Mouse (Mus musculus): Measurements from ENCODE around the gene Txnip. TPM values are rescaled to one million over a fixed set of nuclear protein-coding genes. Genes with fewer than 3 reads are reported as not detected.

The Txnip gene
- polyA plus RNA-seq, 1 experiment from 2014 or later, result 57.9 TPM

DNA sequence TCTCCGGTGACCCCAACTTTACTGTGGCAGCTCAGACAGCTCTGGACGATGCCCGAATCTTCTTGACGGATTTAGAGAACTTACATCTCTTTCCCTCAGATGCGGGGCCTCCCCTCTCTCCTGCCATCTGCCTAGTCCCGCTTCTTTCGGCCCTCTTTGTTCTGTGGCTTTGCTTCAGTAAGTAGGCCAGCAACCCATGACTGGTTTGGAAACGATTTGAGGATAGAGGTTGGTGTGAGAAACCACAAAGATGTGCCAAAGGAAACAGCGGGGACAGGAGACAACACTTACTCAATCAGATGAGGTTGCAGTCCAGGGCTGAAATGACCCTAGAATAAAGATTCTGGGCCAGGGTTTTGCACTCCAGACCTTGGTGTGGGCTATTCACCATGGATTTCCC, 29.3 kb upstream of the Txnip start:
- no peak overlapping the region for H3K9ac ChIP-seq (ENCODE audit: low read length)
- H3K36me3 ChIP-seq (ENCODE audit: control insufficient read depth, insufficient read depth, low read length), result no peaks in the 10 kb centered on the region
- no peak overlapping the region for H3K4me2 ChIP-seq (ENCODE audit: low read depth, severe bottlenecking)
- H3K4me1 ChIP-seq (ENCODE audit: control insufficient read depth, insufficient read depth, low read length), result peaks cover 3% of the 10 kb centered on the region; the same call in 1 of the 2 replicates
- H3K27me3 ChIP-seq (ENCODE audit: control insufficient read depth, insufficient read depth, low read length), result peaks cover 18% of the 10 kb centered on the region
- ATAC-seq (ENCODE audit: insufficient number of reproducible peaks, low FRiP score, low TSS enrichment, low read depth) (no peak), DNase-seq (ENCODE audit: low spot score) (no peak)
- no peak overlapping the region for H3K4me3 ChIP-seq (ENCODE audit: low read depth, low read length)
- WGBS, result 52% methylated on average over 9 of the region's 9 CpGs
- no peak overlapping the region for H3K27ac ChIP-seq (replicated peaks; ENCODE audit: low read depth, low read length)
- no peaks in the 10 kb centered on the region for H3K9me3 ChIP-seq (ENCODE audit: control insufficient read depth, low read length)

DNA sequence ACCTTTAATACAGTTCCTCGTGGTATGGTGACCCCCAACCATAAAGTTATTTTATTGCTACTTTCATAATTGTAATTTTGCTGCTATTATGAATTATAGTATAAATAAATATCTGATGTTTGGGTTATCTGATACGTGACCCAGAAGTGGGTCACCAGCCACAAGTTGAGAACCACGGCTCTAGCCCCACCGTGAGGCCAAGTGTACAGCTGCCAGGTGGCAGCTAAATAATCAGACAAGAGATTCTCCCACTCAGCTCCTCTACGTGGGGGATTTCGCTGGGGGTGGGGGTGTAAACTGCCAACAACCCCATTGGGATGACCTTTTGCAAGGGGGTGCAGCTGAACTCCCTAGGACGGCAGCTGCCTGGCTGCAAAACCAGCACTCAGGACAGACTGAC, 25.7 kb upstream of the Txnip start:
- Histone ChIP-seq H3K9me3 (ENCODE audit: control insufficient read depth, low read length) (no peaks in the 10 kb centered on the region), H3K27me3 (ENCODE audit: control insufficient read depth, insufficient read depth, low read length) (peaks cover 13% of the 10 kb centered on the region), H3K27ac (replicated peaks; ENCODE audit: low read depth, low read length) (no peak overlapping the region), H3K4me2 (ENCODE audit: low read depth, severe bottlenecking) (no peak overlapping the region), H3K4me3 (ENCODE audit: low read depth, low read length) (no peak overlapping the region), H3K9ac (ENCODE audit: low read length) (no peak overlapping the region), H3K36me3 (ENCODE audit: control insufficient read depth, insufficient read depth, low read length) (no peaks in the 10 kb centered on the region), H3K4me1 (ENCODE audit: control insufficient read depth, insufficient read depth, low read length) (peaks cover under 1% of the 10 kb centered on the region; the same call in 1 of the 2 replicates)
- DNase-seq (ENCODE audit: low spot score), result no peak
- WGBS, result 67% methylated on average over 7 of the region's 7 CpGs
- no peak for ATAC-seq (ENCODE audit: insufficient number of reproducible peaks, low FRiP score, low TSS enrichment, low read depth)

DNA sequence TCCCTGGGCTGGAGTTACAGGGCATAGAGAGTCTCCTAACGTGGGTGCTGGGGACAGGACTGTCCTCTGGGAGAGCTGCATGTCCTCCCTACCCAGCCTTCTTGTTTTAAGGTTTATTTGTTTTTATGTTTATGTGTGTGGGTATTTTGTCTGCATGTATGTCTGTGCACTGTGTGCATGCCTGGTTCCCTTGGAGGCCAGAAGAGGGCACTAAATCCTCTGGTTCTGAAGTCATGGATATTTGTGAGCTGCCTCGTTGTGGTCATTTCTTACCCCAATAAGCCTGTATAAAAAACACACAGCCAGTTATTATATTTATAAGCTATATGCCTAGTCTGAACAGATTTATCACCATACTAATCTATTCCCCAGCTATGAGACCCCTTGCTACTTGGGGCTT, 23.5 kb upstream of the Txnip start:
- no peaks in the 10 kb centered on the region for H3K9me3 ChIP-seq (ENCODE audit: control insufficient read depth, low read length)
- H3K27ac ChIP-seq (replicated peaks; ENCODE audit: low read depth, low read length), result no peak overlapping the region
- H3K4me3 ChIP-seq (ENCODE audit: low read depth, low read length), result no peak overlapping the region
- H3K4me2 ChIP-seq (ENCODE audit: low read depth, severe bottlenecking), result no peak overlapping the region
- no peak for DNase-seq (ENCODE audit: low spot score)
- H3K9ac ChIP-seq (ENCODE audit: low read length), result no peak overlapping the region
- H3K4me1 ChIP-seq (ENCODE audit: control insufficient read depth, insufficient read depth, low read length), result 0 out of 2 replicates have a peak, but pooled peaks cover 3% of the 10 kb centered on the region
- H3K36me3 ChIP-seq (ENCODE audit: control insufficient read depth, insufficient read depth, low read length), result no peaks in the 10 kb centered on the region
- 55% methylated on average over 2 of the region's 2 CpGs for WGBS
- no peak for ATAC-seq (ENCODE audit: insufficient number of reproducible peaks, low FRiP score, low TSS enrichment, low read depth)
- H3K27me3 ChIP-seq (ENCODE audit: control insufficient read depth, insufficient read depth, low read length), result no peaks in the 10 kb centered on the region

DNA sequence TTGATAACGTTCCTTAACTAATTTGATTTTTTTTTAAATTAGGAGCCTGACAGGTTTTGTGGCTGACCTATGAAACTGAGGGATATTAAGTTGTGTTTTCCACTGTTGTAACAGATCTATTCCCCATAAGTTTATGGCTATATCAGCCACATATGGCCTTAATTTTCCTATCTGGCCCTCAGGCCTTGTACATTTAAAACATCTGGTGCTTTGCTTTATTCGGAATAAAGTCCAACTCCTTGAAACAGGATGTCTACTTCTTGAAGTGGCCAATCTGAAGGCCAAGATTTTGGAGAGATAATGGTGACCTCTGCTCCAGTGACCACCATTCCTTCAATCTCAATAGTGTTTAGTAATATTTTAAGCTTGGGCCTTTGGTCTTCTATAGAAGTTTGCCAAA, 18.4 kb upstream of the Txnip start:
- DNase-seq (ENCODE audit: low spot score) (no peak), ATAC-seq (ENCODE audit: insufficient number of reproducible peaks, low FRiP score, low TSS enrichment, low read depth) (no peak)
- no peak overlapping the region for H3K9ac ChIP-seq (ENCODE audit: low read length)
- H3K27me3 ChIP-seq (ENCODE audit: control insufficient read depth, insufficient read depth, low read length), result no peaks in the 10 kb centered on the region
- 0 out of 2 replicates have a peak overlapping the region, but pooled peaks have one; percentile 36 for H3K27ac ChIP-seq (replicated peaks; ENCODE audit: low read depth, low read length)
- WGBS, result 12% methylated on average over 2 of the region's 2 CpGs
- H3K4me1 ChIP-seq (ENCODE audit: control insufficient read depth, insufficient read depth, low read length), result 0 out of 2 replicates have a peak, but pooled peaks cover 3% of the 10 kb centered on the region
- no peaks in the 10 kb centered on the region for H3K36me3 ChIP-seq (ENCODE audit: control insufficient read depth, insufficient read depth, low read length)
- H3K4me3 ChIP-seq (ENCODE audit: low read depth, low read length), result no peak overlapping the region
- H3K4me2 ChIP-seq (ENCODE audit: low read depth, severe bottlenecking), result no peak overlapping the region
- H3K9me3 ChIP-seq (ENCODE audit: control insufficient read depth, low read length), result no peaks in the 10 kb centered on the region

DNA sequence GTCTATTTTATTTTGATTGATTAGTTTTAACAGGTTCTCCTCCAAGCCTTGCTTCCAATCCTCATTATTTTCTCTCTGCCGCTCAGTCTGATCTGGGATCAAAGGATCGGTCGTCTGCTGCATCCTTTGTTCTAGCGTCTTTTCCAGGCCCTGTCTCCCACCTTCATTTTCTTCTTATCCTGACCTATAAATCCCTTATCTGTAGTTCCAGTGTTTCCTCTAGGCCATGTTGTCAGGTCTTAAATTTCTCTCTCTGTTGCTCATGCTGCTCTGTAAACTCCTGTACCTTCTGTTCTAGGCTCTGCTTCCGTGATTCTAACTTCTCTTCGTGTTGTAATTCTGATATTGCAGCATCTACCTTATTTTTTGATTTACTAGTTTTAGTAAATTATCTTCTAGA, 17.0 kb upstream of the Txnip start:
- Histone ChIP-seq H3K27ac (replicated peaks; ENCODE audit: low read depth, low read length) (no peak overlapping the region), H3K4me2 (ENCODE audit: low read depth, severe bottlenecking) (no peak overlapping the region), H3K4me1 (ENCODE audit: control insufficient read depth, insufficient read depth, low read length) (0 out of 2 replicates have a peak, but pooled peaks cover 3% of the 10 kb centered on the region), H3K9me3 (ENCODE audit: control insufficient read depth, low read length) (no peaks in the 10 kb centered on the region), H3K4me3 (ENCODE audit: low read depth, low read length) (no peak overlapping the region), H3K9ac (ENCODE audit: low read length) (no peak overlapping the region), H3K36me3 (ENCODE audit: control insufficient read depth, insufficient read depth, low read length) (no peaks in the 10 kb centered on the region), H3K27me3 (ENCODE audit: control insufficient read depth, insufficient read depth, low read length) (no peaks in the 10 kb centered on the region)
- 22% methylated on average over 6 of the region's 6 CpGs for WGBS
- ATAC-seq (ENCODE audit: insufficient number of reproducible peaks, low FRiP score, low TSS enrichment, low read depth) (no peak), DNase-seq (ENCODE audit: low spot score) (no peak)

DNA sequence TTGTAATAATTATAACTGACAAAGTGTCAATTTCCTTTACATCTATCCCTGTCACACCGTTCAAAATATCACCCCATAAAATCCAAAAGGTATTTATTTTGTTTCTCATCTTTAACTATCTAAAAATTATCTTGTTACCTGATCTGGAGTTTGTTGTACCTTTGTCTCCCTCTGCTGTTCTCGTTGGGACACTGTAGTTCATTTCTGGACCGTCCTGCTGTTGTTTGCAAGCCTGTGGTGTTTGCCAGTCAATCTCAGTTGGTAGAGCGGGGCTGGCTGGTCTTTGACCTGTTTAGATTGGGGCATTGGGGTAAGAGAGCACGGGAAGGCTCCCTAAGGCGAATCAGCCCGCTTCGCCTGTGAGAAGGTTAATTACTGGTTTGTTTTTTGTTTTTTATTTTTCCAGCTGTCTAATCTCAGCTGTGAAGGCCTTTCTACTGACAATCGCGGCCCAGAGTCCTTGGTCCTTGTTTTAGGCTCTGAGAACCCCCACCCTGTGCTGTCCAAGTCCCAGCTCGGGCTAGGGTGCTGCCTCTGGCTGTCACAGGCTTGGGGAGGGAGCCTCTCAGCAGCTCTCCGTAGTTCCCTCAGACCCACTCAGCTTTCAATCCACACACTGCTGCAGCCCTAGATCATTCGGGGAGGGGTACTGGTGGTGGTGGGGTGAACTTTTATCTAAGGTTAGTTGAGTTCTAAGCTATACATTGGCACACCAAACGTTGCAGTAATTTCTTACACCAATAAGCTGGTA, 16.3 kb upstream of the Txnip start:
- Histone ChIP-seq H3K36me3 (ENCODE audit: control insufficient read depth, insufficient read depth, low read length) (no peaks in the 10 kb centered on the region), H3K4me1 (ENCODE audit: control insufficient read depth, insufficient read depth, low read length) (0 out of 2 replicates have a peak, but pooled peaks cover 3% of the 10 kb centered on the region), H3K4me2 (ENCODE audit: low read depth, severe bottlenecking) (no peak overlapping the region), H3K27ac (replicated peaks; ENCODE audit: low read depth, low read length) (no peak overlapping the region), H3K27me3 (ENCODE audit: control insufficient read depth, insufficient read depth, low read length) (no peaks in the 10 kb centered on the region), H3K9me3 (ENCODE audit: control insufficient read depth, low read length) (no peaks in the 10 kb centered on the region), H3K9ac (ENCODE audit: low read length) (no peak overlapping the region), H3K4me3 (ENCODE audit: low read depth, low read length) (no peak overlapping the region)
- no peak for ATAC-seq (ENCODE audit: insufficient number of reproducible peaks, low FRiP score, low TSS enrichment, low read depth)
- DNase-seq (ENCODE audit: low spot score), result peak; percentile 62
- 21% methylated on average over 14 of the region's 14 CpGs for WGBS

DNA sequence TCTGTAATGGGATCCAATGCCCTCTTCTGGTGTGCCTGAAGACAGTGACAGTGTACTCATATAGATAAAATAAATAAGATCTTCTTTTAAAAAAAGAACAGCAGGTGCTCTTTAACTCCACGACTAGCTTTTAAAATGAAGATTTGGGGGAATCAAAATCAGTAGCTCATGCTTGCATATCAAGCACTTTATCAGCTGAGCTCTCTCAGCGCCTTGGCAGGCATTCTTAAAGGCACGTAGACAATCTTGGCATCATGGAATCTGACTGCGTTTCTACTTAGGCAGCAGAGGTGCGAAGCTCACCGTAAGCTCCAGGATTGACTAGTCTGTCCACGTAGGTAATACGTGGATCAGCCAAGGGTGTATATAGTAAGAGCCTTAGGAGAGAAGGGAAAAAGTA, 15.2 kb upstream of the Txnip start:
- H3K9me3 ChIP-seq (ENCODE audit: control insufficient read depth, low read length), result no peaks in the 10 kb centered on the region
- WGBS, result 76% methylated on average over 8 of the region's 8 CpGs
- no peak for ATAC-seq (ENCODE audit: insufficient number of reproducible peaks, low FRiP score, low TSS enrichment, low read depth)
- no peak overlapping the region for H3K9ac ChIP-seq (ENCODE audit: low read length)
- H3K4me1 ChIP-seq (ENCODE audit: control insufficient read depth, insufficient read depth, low read length), result 0 out of 2 replicates have a peak, but pooled peaks cover 3% of the 10 kb centered on the region
- no peak for DNase-seq (ENCODE audit: low spot score)
- H3K36me3 ChIP-seq (ENCODE audit: control insufficient read depth, insufficient read depth, low read length), result no peaks in the 10 kb centered on the region
- no peak overlapping the region for H3K4me2 ChIP-seq (ENCODE audit: low read depth, severe bottlenecking)
- no peak overlapping the region for H3K4me3 ChIP-seq (ENCODE audit: low read depth, low read length)
- no peak overlapping the region for H3K27ac ChIP-seq (replicated peaks; ENCODE audit: low read depth, low read length)
- H3K27me3 ChIP-seq (ENCODE audit: control insufficient read depth, insufficient read depth, low read length), result no peaks in the 10 kb centered on the region

DNA sequence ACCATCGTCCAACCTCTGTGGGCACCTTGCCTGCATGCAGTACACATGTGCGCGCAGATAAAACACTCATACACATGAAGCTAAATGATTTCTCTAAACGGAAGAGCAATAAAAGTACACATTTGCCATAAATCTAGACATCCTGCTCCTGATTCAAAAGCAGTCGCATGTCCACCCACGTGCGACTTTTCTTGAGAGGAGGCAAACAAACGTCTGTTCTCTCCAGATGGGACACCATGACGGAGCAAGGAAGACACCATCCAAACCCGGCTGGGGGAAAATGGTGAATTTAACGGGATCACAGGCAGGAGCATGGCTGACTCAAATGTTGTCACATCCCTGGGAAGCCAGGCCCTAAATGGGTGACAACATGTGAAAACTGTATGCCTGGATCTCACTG, 14.4 kb upstream of the Txnip start:
- DNase-seq (ENCODE audit: low spot score), result no peak
- Histone ChIP-seq H3K9me3 (ENCODE audit: control insufficient read depth, low read length) (no peaks in the 10 kb centered on the region), H3K4me2 (ENCODE audit: low read depth, severe bottlenecking) (no peak overlapping the region), H3K4me1 (ENCODE audit: control insufficient read depth, insufficient read depth, low read length) (0 out of 2 replicates have a peak, but pooled peaks cover 3% of the 10 kb centered on the region), H3K9ac (ENCODE audit: low read length) (no peak overlapping the region), H3K27ac (replicated peaks; ENCODE audit: low read depth, low read length) (no peak overlapping the region), H3K4me3 (ENCODE audit: low read depth, low read length) (no peak overlapping the region), H3K27me3 (ENCODE audit: control insufficient read depth, insufficient read depth, low read length) (no peaks in the 10 kb centered on the region), H3K36me3 (ENCODE audit: control insufficient read depth, insufficient read depth, low read length) (no peaks in the 10 kb centered on the region)
- 84% methylated on average over 11 of the region's 11 CpGs for WGBS
- no peak for ATAC-seq (ENCODE audit: insufficient number of reproducible peaks, low FRiP score, low TSS enrichment, low read depth)
